8 mouse cellular contexts compared by ENCODE assay signal in the genomic region with DNA sequence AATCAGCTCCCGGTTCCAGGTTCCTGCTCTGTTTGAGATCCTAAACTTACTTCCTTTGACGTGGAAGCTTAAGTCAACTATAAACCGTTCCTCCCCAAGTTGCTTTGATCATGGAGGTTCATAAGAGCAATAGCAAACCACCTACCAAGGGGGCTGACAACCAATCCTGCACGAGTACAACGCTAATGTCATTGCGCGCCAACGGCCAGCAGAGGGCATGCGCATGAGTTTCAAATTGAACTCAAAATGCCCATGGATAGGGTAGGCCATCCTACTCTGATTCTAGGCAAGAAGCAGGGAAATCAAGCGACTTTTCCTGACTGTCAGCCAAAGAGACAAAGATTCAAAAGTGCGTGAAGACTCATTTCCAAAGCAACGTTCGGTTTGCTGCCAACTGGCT. TPM values are rescaled to one million over a fixed set of nuclear protein-coding genes. Genes with fewer than 3 reads are reported as not detected.
A peak's percentile ranks its signal among the peaks of the same experiment; 100 is the strongest.
DNase-seq lines count a peak whose midpoint lies in the region; ATAC-seq and TF ChIP-seq lines count a peak whose summit lies in the region.

A gene (minus strand): TSS at position 279 of the 400 bp plus-strand sequence.

- DNase-seq in gastrocnemius, postnatal 10 days, result peak; percentile 5
- no peak for DNase-seq in gastrocnemius, postnatal 36 days
- DNase-seq in 3T3-L1 (ENCODE audit: low read depth, low spot score), result peak; percentile 10
- no peak for DNase-seq in layer of hippocampus, postnatal 25 days (ENCODE audit: extremely low spot score in 1 of 2, low spot score in 1 of 2)
- DNase-seq in ovary, postnatal 14 days (ENCODE audit: low spot score), result no peak

- no peak within 1 kb of the TSS; the same call in 1 of the 2 replicates for H3K27ac ChIP-seq in cortical plate, adult 2 months (ENCODE audit: insufficient read depth, low read length)
- H3K27ac ChIP-seq in small intestine, adult 2 months (ENCODE audit: insufficient read depth, low read depth, low read length), result no peak within 1 kb of the TSS

- intact Hi-C loops in gastrocnemius, postnatal 36 days (cut with DNase I), result no loop called here

- H3K36me3 ChIP-seq in small intestine, adult 2 months (ENCODE audit: control insufficient read depth, insufficient read depth, low read length), result no peaks in the 10 kb centered on the region

- no peak for ATAC-seq in erythroblast, adult 5-6 weeks (replicated peaks; ENCODE audit: low FRiP score, poor library complexity, severe bottlenecking)

- no peaks in the 10 kb centered on the region for H3K4me1 ChIP-seq in cortical plate, adult 2 months (ENCODE audit: control insufficient read depth, insufficient read depth, low read length)
- no peaks in the 10 kb centered on the region for H3K4me1 ChIP-seq in small intestine, adult 2 months (ENCODE audit: control insufficient read depth, insufficient read depth, insufficient read length, low read length)

- no peak for TF ChIP-seq CTCF in cortical plate, adult 2 months (IDR thresholded peaks at IDR 0.05; ENCODE audit: extremely low read depth, insufficient read depth, low read length)
- TF ChIP-seq CTCF in small intestine, adult 2 months (IDR thresholded peaks at IDR 0.05; ENCODE audit: extremely low read depth, insufficient read length, insufficient replicate concordance, low read depth, low read length), result peak; percentile 3; the same call in 1 of the 2 replicates

- 70% methylated on average over 13 of the region's 13 CpGs for WGBS in small intestine, adult 2 months

- H3K27me3 ChIP-seq in small intestine, adult 2 months (ENCODE audit: control insufficient read depth, insufficient read depth, low read length), result no peaks in the 10 kb centered on the region

- TF ChIP-seq POLR2A in cortical plate, adult 2 months (IDR thresholded peaks at IDR 0.05; ENCODE audit: extremely low read depth, insufficient read depth, low read length), result no peak
- no peak for TF ChIP-seq POLR2A in small intestine, adult 2 months (IDR thresholded peaks at IDR 0.05; ENCODE audit: low read depth, low read length)

- H3K4me3 ChIP-seq in cortical plate, adult 2 months (ENCODE audit: insufficient read depth, low read length), result no peak within 1 kb of the TSS
- no peak within 1 kb of the TSS for H3K4me3 ChIP-seq in small intestine, adult 2 months (ENCODE audit: low read depth, low read length)

RNA-seq across cellular contexts. Expression of the gene that starts here (rescaled TPM):
- 1 to 10 TPM; 3.0 to 3.3 TPM for total RNA-seq in gastrocnemius, postnatal 10 days (2021)
- 1 to 10 TPM in 1 of 2 experiments, under 1 TPM in 1; 0.72 to 1.2 TPM for total RNA-seq in gastrocnemius, postnatal 36 days (2021)
- 10.1 and 11.2 TPM in 2 replicates for polyA plus RNA-seq in cortical plate, adult 2 months (2012; rRNA removed)
- 10 to 100 TPM; 22.9 to 25.6 TPM for total RNA-seq in layer of hippocampus, postnatal 25 days (2021)
- polyA plus RNA-seq in small intestine, adult 2 months (2012; rRNA removed), result 0.03 and 0.19 TPM in 2 replicates
- not detected in 2 replicates for total RNA-seq in erythroblast, adult 5-6 weeks (2015; ENCODE audit: low replicate concordance)
- not detected in 2 replicates for total RNA-seq in erythroblast, adult 5-6 weeks (2017; ENCODE audit: low replicate concordance)

Comparison
In these comparisons a context has a peak if more than half of its experiments do, and no peak if none do; other contexts are left out.
1. RNA of the gene that starts here (total RNA-seq): 22.9 to 25.6 TPM in layer of hippocampus, postnatal 25 days; 3.0 to 3.3 TPM in gastrocnemius, postnatal 10 days, 0.72 to 1.2 TPM in gastrocnemius, postnatal 36 days and not detected in erythroblast, adult 5-6 weeks; every median in the first group is over 4 times any median in the second.
2. DNase-seq: peak in gastrocnemius, postnatal 10 days (single experiment) and 3T3-L1 (single experiment); none in gastrocnemius, postnatal 36 days (0 of 2), layer of hippocampus, postnatal 25 days (0 of 2) and ovary, postnatal 14 days (single experiment).